Mouse (Mus musculus): Measurements from ENCODE around the gene Ndrg3. TPM values are rescaled to one million over a fixed set of nuclear protein-coding genes. Genes with fewer than 3 reads are reported as not detected.
"Not testable (repeated sequence)": the region's sequence is repeated elsewhere in the genome, so short reads cannot be mapped to it uniquely, and the experiment has no call there.

Gene Ndrg3
- polyA plus RNA-seq, 1 experiment: 97.8 TPM

DNA sequence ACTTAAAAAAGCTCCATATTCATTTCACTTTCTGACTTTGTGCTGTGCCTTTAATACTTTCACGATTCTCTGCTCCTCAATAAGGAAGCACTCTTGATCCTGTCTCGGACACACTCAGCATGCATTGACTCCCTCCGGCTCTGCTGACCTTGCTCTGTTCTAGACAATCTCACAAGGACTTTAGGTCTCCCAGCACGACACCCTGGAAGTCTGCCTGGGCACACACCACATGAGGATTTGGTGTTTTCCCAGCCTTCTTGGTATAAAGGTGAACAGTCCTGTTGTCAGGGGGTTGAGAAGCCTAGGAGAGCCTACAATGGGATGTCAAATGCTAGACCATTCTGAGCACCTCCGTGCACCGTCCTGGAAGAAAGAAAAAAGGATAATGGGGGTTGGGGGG, 99.0 kb downstream of the Ndrg3 start:
- no peak overlapping the region for H3K4me3 ChIP-seq (ENCODE audit: insufficient read depth, low read depth, low read length)
- 74% methylated on average over 6 of the region's 6 CpGs for WGBS
- H3K27me3 ChIP-seq (replicated peaks; ENCODE audit: control insufficient read depth, insufficient read depth, low read length): no peaks in the 10 kb centered on the region
- TF ChIP-seq POLR2A (IDR thresholded peaks at IDR 0.05; ENCODE audit: low read depth, low read length) (no peak), CTCF (conservative IDR thresholded peaks at IDR 0.05; ENCODE audit: insufficient read depth, insufficient read length, low read depth, low read length) (no peak)
- no peaks in the 10 kb centered on the region for H3K36me3 ChIP-seq (ENCODE audit: control insufficient read depth, insufficient read depth, low read length)
- no peak for DNase-seq
- no peak overlapping the region for H3K27ac ChIP-seq (ENCODE audit: insufficient read depth, low read depth, low read length)
- H3K4me1 ChIP-seq (ENCODE audit: control insufficient read depth, insufficient read depth, low read length): no peaks in the 10 kb centered on the region

DNA sequence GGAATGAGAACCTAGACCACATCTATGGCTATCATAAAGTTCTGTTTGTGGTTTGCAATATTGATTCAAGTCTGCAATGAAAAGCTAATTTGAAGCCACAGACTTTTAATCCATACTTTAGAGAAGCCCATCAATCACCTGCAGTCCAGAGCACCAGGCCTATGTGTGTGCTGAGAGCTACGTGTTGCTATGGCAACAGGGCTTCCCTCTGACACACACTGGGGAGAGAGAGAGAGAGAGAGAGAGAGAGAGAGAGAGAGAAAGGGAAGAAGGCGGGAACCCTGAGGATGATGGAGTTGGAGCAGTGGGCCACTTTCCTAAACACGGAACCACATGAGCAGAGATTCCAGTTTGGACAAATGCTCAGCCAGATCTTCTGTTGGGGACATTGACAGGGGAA, 99.6 kb downstream of the Ndrg3 start:
- TF ChIP-seq POLR2A (IDR thresholded peaks at IDR 0.05; ENCODE audit: low read depth, low read length) (no peak), CTCF (conservative IDR thresholded peaks at IDR 0.05; ENCODE audit: insufficient read depth, insufficient read length, low read depth, low read length) (no peak)
- Histone ChIP-seq H3K27me3 (replicated peaks; ENCODE audit: control insufficient read depth, insufficient read depth, low read length) (no peaks in the 10 kb centered on the region), H3K27ac (ENCODE audit: insufficient read depth, low read depth, low read length) (no peak overlapping the region), H3K4me3 (ENCODE audit: insufficient read depth, low read depth, low read length) (no peak overlapping the region), H3K36me3 (ENCODE audit: control insufficient read depth, insufficient read depth, low read length) (no peaks in the 10 kb centered on the region), H3K4me1 (ENCODE audit: control insufficient read depth, insufficient read depth, low read length) (no peaks in the 10 kb centered on the region)
- WGBS: 76% methylated on average over 3 of the region's 3 CpGs
- DNase-seq: no peak

DNA sequence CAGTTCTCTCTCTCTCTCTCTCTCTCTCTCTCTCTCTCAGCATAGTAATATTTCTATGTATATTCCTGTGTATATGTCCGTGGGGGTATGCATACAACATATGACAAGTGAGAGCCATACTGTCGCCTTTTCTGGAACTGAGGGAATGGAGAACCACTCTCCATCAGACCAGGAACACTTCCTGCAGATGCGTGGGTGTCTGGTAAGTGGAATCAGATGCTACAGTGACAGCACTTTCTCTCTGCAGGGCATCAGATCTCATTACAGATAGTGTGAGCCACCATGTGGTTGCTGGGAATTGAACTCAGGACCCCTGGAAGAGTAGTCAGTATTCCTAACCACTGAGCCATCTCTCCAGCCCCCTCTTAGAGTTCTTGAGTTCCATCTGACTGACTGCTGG, 103.4 kb downstream of the Ndrg3 start:
- H3K36me3 ChIP-seq (ENCODE audit: control insufficient read depth, insufficient read depth, low read length): no peaks in the 10 kb centered on the region
- DNase-seq: no peak
- H3K27me3 ChIP-seq (replicated peaks; ENCODE audit: control insufficient read depth, insufficient read depth, low read length): no peaks in the 10 kb centered on the region
- no peaks in the 10 kb centered on the region for H3K4me1 ChIP-seq (ENCODE audit: control insufficient read depth, insufficient read depth, low read length)
- no peak overlapping the region for H3K4me3 ChIP-seq (ENCODE audit: insufficient read depth, low read depth, low read length)
- WGBS: 70% methylated on average over 3 of the region's 3 CpGs
- no peak overlapping the region for H3K27ac ChIP-seq (ENCODE audit: insufficient read depth, low read depth, low read length)
- no peak for TF ChIP-seq POLR2A (IDR thresholded peaks at IDR 0.05; ENCODE audit: low read depth, low read length)

DNA sequence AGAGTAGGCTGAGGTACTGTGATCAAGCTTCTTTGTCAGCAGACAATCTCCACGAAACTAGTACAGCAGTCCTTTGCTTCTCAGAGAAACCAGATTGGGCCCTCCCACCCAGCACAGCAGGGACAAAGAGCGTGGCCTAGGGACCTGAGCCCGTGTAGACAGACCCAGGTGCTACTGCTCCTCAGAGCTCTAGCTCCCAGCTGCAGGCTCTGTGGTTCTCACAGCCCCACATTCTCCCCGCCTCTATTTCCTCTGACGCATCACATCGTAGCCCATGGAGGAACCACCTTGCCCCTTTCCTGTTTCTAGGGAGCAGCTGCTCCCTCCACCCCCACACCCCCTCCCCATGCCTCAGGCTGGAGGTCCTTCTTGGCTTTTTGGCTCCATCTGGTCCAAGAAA, 104.8 kb downstream of the Ndrg3 start, which contains the start of gene Sla2:
Gene Sla2, minus strand, starts transcription at position 176 of the 400 bp plus-strand sequence.
- TF ChIP-seq CTCF (conservative IDR thresholded peaks at IDR 0.05; ENCODE audit: insufficient read depth, insufficient read length, low read depth, low read length) (no peak), POLR2A (IDR thresholded peaks at IDR 0.05; ENCODE audit: low read depth, low read length) (no peak)
- Histone ChIP-seq H3K27ac (ENCODE audit: insufficient read depth, low read depth, low read length) (no peak within 1 kb of the TSS), H3K4me1 (ENCODE audit: control insufficient read depth, insufficient read depth, low read length) (no peaks in the 10 kb centered on the region), H3K27me3 (replicated peaks; ENCODE audit: control insufficient read depth, insufficient read depth, low read length) (no peaks in the 10 kb centered on the region), H3K36me3 (ENCODE audit: control insufficient read depth, insufficient read depth, low read length) (no peaks in the 10 kb centered on the region), H3K4me3 (ENCODE audit: insufficient read depth, low read depth, low read length) (no peak within 1 kb of the TSS)
- no peak for DNase-seq
- 69% methylated on average over 6 of the region's 6 CpGs for WGBS

DNA sequence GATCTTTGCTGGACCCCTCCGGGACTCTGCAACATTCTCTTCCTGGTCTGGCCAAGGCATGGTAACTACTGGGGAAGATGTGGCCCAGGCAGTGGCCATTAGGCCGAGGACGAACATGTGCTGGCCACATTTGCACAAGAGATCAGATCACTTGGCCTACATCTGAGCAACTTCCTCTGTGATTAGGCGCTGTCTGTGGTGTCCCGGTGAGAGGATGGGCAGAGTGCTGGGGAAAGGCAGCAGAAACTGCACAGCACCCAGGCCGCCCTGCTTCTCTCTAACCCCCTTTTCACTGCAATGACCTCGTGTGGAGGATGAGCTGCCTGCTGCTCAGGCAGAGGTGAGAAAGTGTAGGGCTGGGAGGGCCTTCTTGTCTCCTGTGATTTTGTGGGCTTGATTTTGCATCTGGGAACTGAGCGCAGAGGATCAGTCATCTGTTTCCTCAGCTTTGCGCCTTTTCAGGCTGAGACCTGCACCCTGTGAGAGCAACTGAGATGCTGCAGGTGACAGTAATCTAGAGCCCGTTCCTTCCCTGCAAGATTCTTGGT, 105.7 kb downstream of the Ndrg3 start:
- Histone ChIP-seq H3K4me3 (ENCODE audit: insufficient read depth, low read depth, low read length) (no peak overlapping the region), H3K4me1 (ENCODE audit: control insufficient read depth, insufficient read depth, low read length) (no peaks in the 10 kb centered on the region), H3K27me3 (replicated peaks; ENCODE audit: control insufficient read depth, insufficient read depth, low read length) (no peaks in the 10 kb centered on the region), H3K36me3 (ENCODE audit: control insufficient read depth, insufficient read depth, low read length) (no peaks in the 10 kb centered on the region), H3K27ac (ENCODE audit: insufficient read depth, low read depth, low read length) (no peak overlapping the region)
- WGBS: 73% methylated on average over 10 of the region's 10 CpGs
- TF ChIP-seq CTCF (conservative IDR thresholded peaks at IDR 0.05; ENCODE audit: insufficient read depth, insufficient read length, low read depth, low read length) (no peak), POLR2A (IDR thresholded peaks at IDR 0.05; ENCODE audit: low read depth, low read length) (no peak)
- DNase-seq: no peak

DNA sequence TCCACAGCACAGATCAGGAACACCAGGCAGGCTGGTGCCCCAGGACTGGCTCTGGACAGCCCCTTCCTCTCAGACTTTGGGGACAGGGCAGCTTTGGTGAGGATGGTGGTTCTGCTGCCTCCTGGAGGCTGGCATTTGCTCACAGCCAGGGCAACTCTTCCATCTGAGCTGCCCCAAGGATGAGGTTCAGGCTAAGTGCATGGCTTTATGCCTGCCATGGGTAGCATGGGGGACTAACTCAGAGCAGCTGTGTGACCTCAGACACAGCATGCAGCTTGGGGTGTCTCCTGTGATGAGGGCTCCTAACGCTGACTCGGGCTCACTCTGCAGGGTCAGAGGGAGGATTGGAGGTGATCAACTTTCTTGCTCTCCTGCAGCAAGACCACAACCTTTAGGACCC, 106.2 kb downstream of the Ndrg3 start:
- 55% methylated on average over 2 of the region's 2 CpGs for WGBS
- not testable (repeated sequence) for H3K27me3 ChIP-seq (replicated peaks; ENCODE audit: control insufficient read depth, insufficient read depth, low read length); H3K36me3 ChIP-seq (ENCODE audit: control insufficient read depth, insufficient read depth, low read length); H3K27ac ChIP-seq (ENCODE audit: insufficient read depth, low read depth, low read length); H3K4me3 ChIP-seq (ENCODE audit: insufficient read depth, low read depth, low read length); H3K4me1 ChIP-seq (ENCODE audit: control insufficient read depth, insufficient read depth, low read length); DNase-seq

DNA sequence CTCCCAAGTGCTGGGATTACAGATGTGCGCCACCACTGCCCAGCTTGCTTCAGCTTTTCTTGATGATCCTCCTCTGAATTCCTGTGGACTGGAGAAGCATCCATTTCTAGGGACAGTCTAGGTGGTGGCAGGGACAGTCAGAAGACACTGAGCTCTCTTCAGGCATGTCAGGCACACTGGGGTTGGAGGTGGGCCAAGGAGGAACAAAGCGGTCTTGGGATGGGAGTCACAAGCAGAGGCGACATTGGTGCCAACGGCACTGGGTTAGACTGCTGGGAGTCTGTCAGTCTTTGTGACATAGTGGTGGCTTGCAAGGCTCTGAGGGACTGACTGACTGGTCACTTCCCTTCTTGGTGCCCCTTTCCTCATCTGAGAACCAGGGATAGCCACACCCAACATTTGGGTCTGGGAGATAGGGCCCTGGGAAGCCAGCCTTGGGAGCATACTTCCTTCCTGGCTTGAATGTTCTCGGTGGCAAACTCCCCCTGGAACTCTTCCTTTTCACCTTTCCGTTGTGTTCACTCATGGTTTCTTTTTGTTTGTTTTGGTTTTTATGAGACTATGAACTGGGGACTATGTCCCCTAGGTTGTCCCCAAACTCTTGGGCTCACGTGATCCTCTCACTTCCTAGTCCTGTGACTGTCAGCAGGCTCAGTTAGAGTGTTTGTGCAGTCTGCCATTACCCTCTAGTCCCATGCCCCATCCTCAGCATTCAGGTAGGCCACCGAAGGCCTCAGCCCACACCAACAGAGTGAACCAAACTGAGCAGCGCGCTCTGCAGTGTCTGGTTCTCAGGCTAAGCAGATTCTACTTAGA, 107.3 kb downstream of the Ndrg3 start:
- Histone ChIP-seq H3K27me3 (replicated peaks; ENCODE audit: control insufficient read depth, insufficient read depth, low read length) (no peaks in the 10 kb centered on the region), H3K4me3 (ENCODE audit: insufficient read depth, low read depth, low read length) (no peak overlapping the region), H3K27ac (ENCODE audit: insufficient read depth, low read depth, low read length) (no peak overlapping the region), H3K4me1 (ENCODE audit: control insufficient read depth, insufficient read depth, low read length) (no peaks in the 10 kb centered on the region), H3K36me3 (ENCODE audit: control insufficient read depth, insufficient read depth, low read length) (no peaks in the 10 kb centered on the region)
- TF ChIP-seq POLR2A (IDR thresholded peaks at IDR 0.05; ENCODE audit: low read depth, low read length): no peak
- TF ChIP-seq CTCF (conservative IDR thresholded peaks at IDR 0.05; ENCODE audit: insufficient read depth, insufficient read length, low read depth, low read length): no peak
- WGBS: 80% methylated on average over 10 of the region's 10 CpGs
- DNase-seq: no peak

All from kidney, adult 2 months (tissue).